ENCODE assay signal across 8 mouse cellular contexts in the genomic region with DNA sequence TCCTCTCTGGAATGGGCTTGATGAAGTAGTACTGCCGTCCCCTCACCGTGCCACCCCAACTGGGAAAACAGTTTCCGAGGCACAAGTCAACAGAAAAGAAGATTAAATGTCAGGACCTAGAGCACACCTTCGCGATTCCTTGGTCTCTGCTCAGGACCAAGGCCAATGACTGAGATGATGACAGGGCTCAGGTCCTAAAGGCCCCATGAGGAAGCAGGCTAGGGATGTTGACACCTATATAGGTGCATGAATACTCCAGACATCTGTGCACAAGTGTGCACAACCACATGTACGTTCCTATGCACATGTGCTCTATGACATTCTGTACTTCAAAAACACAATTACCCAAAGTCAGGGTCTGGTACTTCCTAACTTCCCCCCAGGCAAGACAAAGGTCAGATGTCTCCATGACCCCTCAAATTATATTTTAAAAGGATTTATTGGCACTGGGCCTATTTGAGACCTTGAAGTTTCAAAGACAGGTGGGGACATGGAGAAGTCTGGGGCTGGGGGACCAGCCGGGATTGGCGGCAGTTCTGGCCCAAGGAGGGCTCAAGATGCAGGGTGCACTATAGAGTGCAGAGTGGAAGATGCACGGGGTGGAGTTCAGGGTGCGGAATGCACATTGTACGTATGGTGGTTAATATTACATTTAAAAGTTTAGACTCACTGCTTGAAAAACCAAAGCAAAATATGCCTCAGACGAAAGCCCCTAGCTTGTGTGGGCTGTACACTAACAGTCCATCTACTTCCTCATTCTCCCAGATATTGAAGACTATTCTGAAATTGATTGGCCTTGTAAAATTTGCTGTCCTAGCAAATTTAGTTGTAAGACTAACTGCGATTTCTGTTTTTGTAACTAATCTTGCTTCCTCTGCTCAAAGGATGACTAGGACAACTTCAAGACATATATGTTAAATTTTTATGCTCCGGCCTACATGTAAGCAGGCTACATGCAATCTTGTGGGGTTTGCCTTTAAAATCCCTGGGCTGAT. TPM values are rescaled to one million over a fixed set of nuclear protein-coding genes. Genes with fewer than 3 reads are reported as not detected.
DNase-seq lines count a peak whose midpoint lies in the region; ATAC-seq and TF ChIP-seq lines count a peak whose summit lies in the region.

No protein-coding gene starts in this region.

- DNase-seq in kidney, postnatal 0 days (ENCODE audit: low spot score), result peak; percentile 14
- DNase-seq in kidney, adult 18-20 months, result no peak
- DNase-seq in embryonic facial prominence, embryonic 10.5 days (ENCODE audit: low spot score), result no peak
- no peak for DNase-seq in midbrain, postnatal 0 days (ENCODE audit: low spot score)
- DNase-seq in urinary bladder, postnatal 36 days (ENCODE audit: low spot score in 2 of 2), result no peak
- no peak for DNase-seq in adrenal gland, postnatal 4 days (ENCODE audit: low spot score in 2 of 2)
- DNase-seq in layer of hippocampus, postnatal 25 days (ENCODE audit: extremely low spot score in 1 of 2, low spot score in 1 of 2), result no peak

- no peaks in the 10 kb centered on the region for H3K36me3 ChIP-seq in kidney, postnatal 0 days (ENCODE audit: insufficient read depth, low read length)
- H3K36me3 ChIP-seq in embryonic facial prominence, embryonic 10.5 days (replicated peaks), result no peaks in the 10 kb centered on the region
- H3K36me3 ChIP-seq in hindbrain, embryonic 16.5 days (ENCODE audit: control insufficient read depth, insufficient read depth, low read length), result no peaks in the 10 kb centered on the region
- H3K36me3 ChIP-seq in midbrain, postnatal 0 days (ENCODE audit: insufficient read depth, low read length), result no peaks in the 10 kb centered on the region

- H3K9me3 ChIP-seq in kidney, postnatal 0 days (replicated peaks; ENCODE audit: low read length), result no peaks in the 10 kb centered on the region
- no peaks in the 10 kb centered on the region for H3K9me3 ChIP-seq in embryonic facial prominence, embryonic 10.5 days
- no peaks in the 10 kb centered on the region for H3K9me3 ChIP-seq in hindbrain, embryonic 16.5 days (ENCODE audit: control insufficient read depth, low read length)
- no peaks in the 10 kb centered on the region for H3K9me3 ChIP-seq in midbrain, postnatal 0 days (ENCODE audit: low read length)

- H3K9ac ChIP-seq in kidney, postnatal 0 days (ENCODE audit: low read depth, low read length), result peak overlapping the region; percentile 94
- peak overlapping the region; percentile 91 for H3K9ac ChIP-seq in hindbrain, embryonic 16.5 days (ENCODE audit: low read depth, low read length)
- H3K9ac ChIP-seq in midbrain, postnatal 0 days (replicated peaks; ENCODE audit: low read length, poor library complexity, severe bottlenecking), result peak overlapping the region; percentile 70

- peak overlapping the region; percentile 91 for H3K4me2 ChIP-seq in kidney, postnatal 0 days (ENCODE audit: low read length)
- peak overlapping the region; percentile 77 for H3K4me2 ChIP-seq in hindbrain, embryonic 16.5 days (ENCODE audit: low read length)
- peak overlapping the region; percentile 55 for H3K4me2 ChIP-seq in midbrain, postnatal 0 days (ENCODE audit: low read depth, low read length, poor library complexity, severe bottlenecking)

- H3K27me3 ChIP-seq in kidney, postnatal 0 days (ENCODE audit: insufficient read depth, low read length), result no peaks in the 10 kb centered on the region
- peaks cover 25% of the 10 kb centered on the region for H3K27me3 ChIP-seq in embryonic facial prominence, embryonic 10.5 days (replicated peaks; ENCODE audit: low read depth, poor library complexity, severe bottlenecking)
- no peaks in the 10 kb centered on the region for H3K27me3 ChIP-seq in hindbrain, embryonic 16.5 days (replicated peaks; ENCODE audit: control insufficient read depth, insufficient read depth, low read length)
- no peaks in the 10 kb centered on the region for H3K27me3 ChIP-seq in midbrain, postnatal 0 days (ENCODE audit: insufficient read depth, low read length)

- no peak for ATAC-seq in kidney, postnatal 0 days (replicated peaks; ENCODE audit: low FRiP score, low read depth)
- no peak for ATAC-seq in hindbrain, embryonic 16.5 days
- ATAC-seq in midbrain, postnatal 0 days (ENCODE audit: low FRiP score), result no peak

- WGBS in kidney, postnatal 0 days, result 81% methylated on average over 14 of the region's 14 CpGs
- 86% methylated on average over 14 of the region's 14 CpGs for WGBS in embryonic facial prominence, embryonic 10.5 days
- 87% methylated on average over 14 of the region's 14 CpGs for WGBS in hindbrain, embryonic 16.5 days
- 84% methylated on average over 14 of the region's 14 CpGs for WGBS in midbrain, postnatal 0 days

- TF ChIP-seq CTCF in kidney, postnatal 0 days (IDR thresholded peaks at IDR 0.05; ENCODE audit: low read depth), result no peak
- no peak for TF ChIP-seq CTCF in midbrain, postnatal 0 days (IDR thresholded peaks at IDR 0.05)

- H3K4me3 ChIP-seq in kidney, postnatal 0 days (replicated peaks; ENCODE audit: low read depth, low read length), result peak overlapping the region; percentile 63
- H3K4me3 ChIP-seq in embryonic facial prominence, embryonic 10.5 days, result peak overlapping the region; percentile 78
- peak overlapping the region; percentile 71 for H3K4me3 ChIP-seq in hindbrain, embryonic 16.5 days (ENCODE audit: low read length)
- H3K4me3 ChIP-seq in midbrain, postnatal 0 days (ENCODE audit: low read depth, low read length), result peak overlapping the region; percentile 49

- H3K4me1 ChIP-seq in kidney, postnatal 0 days (replicated peaks; ENCODE audit: insufficient read depth, low read length), result peaks cover 6% of the 10 kb centered on the region; the same call in 1 of the 2 replicates
- H3K4me1 ChIP-seq in embryonic facial prominence, embryonic 10.5 days, result peaks cover 32% of the 10 kb centered on the region
- H3K4me1 ChIP-seq in hindbrain, embryonic 16.5 days (ENCODE audit: control insufficient read depth, insufficient read depth, low read depth, low read length), result peaks cover 10% of the 10 kb centered on the region
- H3K4me1 ChIP-seq in midbrain, postnatal 0 days (ENCODE audit: insufficient read depth, low read length), result peaks cover 6% of the 10 kb centered on the region; the same call in 1 of the 2 replicates

- peak overlapping the region; percentile 94 for H3K27ac ChIP-seq in kidney, postnatal 0 days
- peak overlapping the region; percentile 96 for H3K27ac ChIP-seq in embryonic facial prominence, embryonic 10.5 days (replicated peaks)
- peak overlapping the region; percentile 91 for H3K27ac ChIP-seq in hindbrain, embryonic 16.5 days (ENCODE audit: low read depth, low read length)
- peak overlapping the region; percentile 83 for H3K27ac ChIP-seq in midbrain, postnatal 0 days (ENCODE audit: low read depth, low read length)

RNA-seq across cellular contexts. Expression of a gene that starts 3.1 kb away (rescaled TPM):
- 5.1 and 6.0 TPM in 2 replicates for polyA plus RNA-seq in kidney, postnatal 0 days (2015; fragmentation: Nextera tagmentation; extraction: Ambion mirVana)
- polyA plus RNA-seq in embryonic facial prominence, embryonic 10.5 days (2016; fragmentation: Nextera tagmentation; extraction: Ambion mirVana), result 1.5 and 1.8 TPM in 2 replicates
- polyA plus RNA-seq in hindbrain, embryonic 16.5 days (2015; fragmentation: Nextera tagmentation; extraction: Ambion mirVana), result 3.5 and 3.6 TPM in 2 replicates
- 3.2 and 3.9 TPM in 2 replicates for total RNA-seq in midbrain, postnatal 0 days (2014; rRNA removed)
- 3.5 and 3.8 TPM in 2 replicates for polyA plus RNA-seq in midbrain, postnatal 0 days (2015; fragmentation: Nextera tagmentation; extraction: Ambion mirVana)
- 1 to 10 TPM; 6.0 to 7.1 TPM for total RNA-seq in adrenal gland, postnatal 4 days (2021)
- 1 to 10 TPM; 3.1 to 3.5 TPM for total RNA-seq in layer of hippocampus, postnatal 25 days (2021)

RNA-seq across cellular contexts. Expression of a gene that starts 6.4 kb away (rescaled TPM):
- 0.68 and 1.1 TPM in 2 replicates for polyA plus RNA-seq in kidney, postnatal 0 days (2015; fragmentation: Nextera tagmentation; extraction: Ambion mirVana)
- polyA plus RNA-seq in embryonic facial prominence, embryonic 10.5 days (2016; fragmentation: Nextera tagmentation; extraction: Ambion mirVana), result 0.80 and 0.97 TPM in 2 replicates
- polyA plus RNA-seq in hindbrain, embryonic 16.5 days (2015; fragmentation: Nextera tagmentation; extraction: Ambion mirVana), result 33.1 and 33.6 TPM in 2 replicates
- 48.1 and 60.3 TPM in 2 replicates for total RNA-seq in midbrain, postnatal 0 days (2014; rRNA removed)
- polyA plus RNA-seq in midbrain, postnatal 0 days (2015; fragmentation: Nextera tagmentation; extraction: Ambion mirVana), result 33.9 and 39.2 TPM in 2 replicates
- 10 to 100 TPM; 12.0 to 16.9 TPM for total RNA-seq in adrenal gland, postnatal 4 days (2021)
- 100 to 1,000 TPM; 502 to 670 TPM for total RNA-seq in layer of hippocampus, postnatal 25 days (2021)

RNA-seq across cellular contexts. Expression of a gene that starts 42.4 kb away (rescaled TPM):
- not detected in 2 replicates for polyA plus RNA-seq in kidney, postnatal 0 days (2015; fragmentation: Nextera tagmentation; extraction: Ambion mirVana)
- not detected in 2 replicates for polyA plus RNA-seq in embryonic facial prominence, embryonic 10.5 days (2016; fragmentation: Nextera tagmentation; extraction: Ambion mirVana)
- not detected in 2 replicates for polyA plus RNA-seq in hindbrain, embryonic 16.5 days (2015; fragmentation: Nextera tagmentation; extraction: Ambion mirVana)
- total RNA-seq in midbrain, postnatal 0 days (2014; rRNA removed), result not detected in 2 replicates
- polyA plus RNA-seq in midbrain, postnatal 0 days (2015; fragmentation: Nextera tagmentation; extraction: Ambion mirVana), result not detected in 2 replicates
- total RNA-seq in adrenal gland, postnatal 4 days (2021), result not detected
- not detected for total RNA-seq in layer of hippocampus, postnatal 25 days (2021)

RNA-seq across cellular contexts. Expression of a gene that starts 46.5 kb away (rescaled TPM):
- polyA plus RNA-seq in kidney, postnatal 0 days (2015; fragmentation: Nextera tagmentation; extraction: Ambion mirVana), result not detected in 2 replicates
- 0.16 TPM in 1 of 2 replicates, not detected in the other for polyA plus RNA-seq in embryonic facial prominence, embryonic 10.5 days (2016; fragmentation: Nextera tagmentation; extraction: Ambion mirVana)
- 0.12 TPM in 1 of 2 replicates, not detected in the other for polyA plus RNA-seq in hindbrain, embryonic 16.5 days (2015; fragmentation: Nextera tagmentation; extraction: Ambion mirVana)
- not detected in 2 replicates for total RNA-seq in midbrain, postnatal 0 days (2014; rRNA removed)
- not detected in 2 replicates for polyA plus RNA-seq in midbrain, postnatal 0 days (2015; fragmentation: Nextera tagmentation; extraction: Ambion mirVana)
- not detected for total RNA-seq in adrenal gland, postnatal 4 days (2021)
- total RNA-seq in layer of hippocampus, postnatal 25 days (2021), result not detected

RNA-seq across cellular contexts. Expression of a gene that starts 57.1 kb away (rescaled TPM):
- 125 and 133 TPM in 2 replicates for polyA plus RNA-seq in kidney, postnatal 0 days (2015; fragmentation: Nextera tagmentation; extraction: Ambion mirVana)
- 197 and 214 TPM in 2 replicates for polyA plus RNA-seq in embryonic facial prominence, embryonic 10.5 days (2016; fragmentation: Nextera tagmentation; extraction: Ambion mirVana)
- polyA plus RNA-seq in hindbrain, embryonic 16.5 days (2015; fragmentation: Nextera tagmentation; extraction: Ambion mirVana), result 216 and 218 TPM in 2 replicates
- total RNA-seq in midbrain, postnatal 0 days (2014; rRNA removed), result 329 and 379 TPM in 2 replicates
- 279 and 286 TPM in 2 replicates for polyA plus RNA-seq in midbrain, postnatal 0 days (2015; fragmentation: Nextera tagmentation; extraction: Ambion mirVana)
- 100 to 1,000 TPM; 210 to 226 TPM for total RNA-seq in adrenal gland, postnatal 4 days (2021)
- 10 to 100 TPM; 75.3 to 94.3 TPM for total RNA-seq in layer of hippocampus, postnatal 25 days (2021)

Comparison
In these comparisons a context has a peak if more than half of its experiments do, and no peak if none do; other contexts are left out.
1. RNA of a gene that starts 6.4 kb away (polyA plus RNA-seq): 33.9 to 39.2 TPM in midbrain, postnatal 0 days and 33.1 to 33.6 TPM in hindbrain, embryonic 16.5 days; 0.80 to 0.97 TPM in embryonic facial prominence, embryonic 10.5 days and 0.68 to 1.1 TPM in kidney, postnatal 0 days; every median in the first group is over 10 times any median in the second.
2. Peak in every context shown above with its lines, with median percentiles within 50 percentile points of each other: H3K27ac ChIP-seq, H3K4me2 ChIP-seq, H3K4me3 ChIP-seq and H3K9ac ChIP-seq.